Mouse (Mus musculus): Measurements from ENCODE around the gene Nhlrc4. TPM values are rescaled to one million over a fixed set of nuclear protein-coding genes. Genes with fewer than 3 reads are reported as not detected.

The Nhlrc4 gene
- polyA plus RNA-seq, 1 experiment from 2014 or later: 5.0 TPM

DNA sequence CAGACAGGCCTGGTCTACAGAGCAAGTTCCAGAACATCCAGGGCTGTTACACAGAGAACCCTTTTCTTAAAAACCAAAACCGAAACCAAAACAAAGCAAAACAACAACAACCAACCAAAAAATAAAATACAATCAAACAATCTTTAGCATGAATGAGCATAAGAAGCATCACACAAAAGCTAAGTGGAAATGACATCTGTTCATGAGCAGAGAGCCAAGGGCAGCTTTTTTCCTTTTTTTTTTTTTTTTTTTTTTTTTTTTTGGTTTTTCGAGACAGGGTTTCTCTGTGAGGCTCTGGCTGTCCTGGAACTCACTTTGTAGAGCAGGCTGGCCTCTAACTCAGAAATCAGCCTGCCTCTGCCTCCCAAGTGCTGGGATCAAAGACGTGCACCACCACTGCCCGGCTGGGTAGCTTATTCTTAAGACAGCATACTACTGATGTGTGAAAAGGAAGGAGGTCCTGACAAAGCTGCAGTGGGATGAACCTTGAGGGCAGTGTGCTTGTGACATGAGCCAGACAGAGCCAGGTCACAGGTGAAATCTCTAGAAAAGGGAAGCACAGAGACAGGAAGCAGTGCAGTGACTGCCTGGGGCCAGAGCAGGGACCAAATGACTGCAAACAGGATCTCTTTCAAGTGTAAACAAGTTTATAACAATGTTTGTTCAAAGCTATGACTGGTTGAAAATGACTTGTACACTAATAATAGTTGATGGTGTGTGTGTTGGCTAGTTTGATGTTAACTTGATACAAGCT, 26.4 kb upstream of the Nhlrc4 start:
- H3K4me2 ChIP-seq: no peak overlapping the region

DNA sequence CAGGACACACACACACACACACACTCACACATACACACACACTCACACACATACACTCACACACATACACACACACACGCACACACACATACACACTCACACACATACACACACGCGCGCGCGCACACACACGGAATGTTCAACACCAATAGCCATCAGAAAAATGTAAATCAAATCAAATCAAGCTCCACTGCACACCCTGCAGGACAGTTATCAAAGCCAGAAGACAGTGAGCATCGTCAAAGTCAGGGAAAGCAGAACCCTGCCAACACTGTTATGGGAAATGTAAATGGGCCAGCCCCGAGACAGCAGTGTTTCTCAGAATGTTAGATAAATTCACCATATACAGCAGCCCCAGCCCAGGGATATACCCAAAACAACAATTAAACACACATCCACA, 25.7 kb upstream of the Nhlrc4 start:
- 0 out of 2 replicates have a peak overlapping the region, but pooled peaks have one; percentile 3 for H3K9ac ChIP-seq

More for the DNA sequence above, 26.4 kb upstream of the Nhlrc4 start:
- WGBS (ENCODE audit: insufficient replicate concordance): 75% methylated on average over 4 of the region's 4 CpGs
- H3K36me3 ChIP-seq: peaks cover 25% of the 10 kb centered on the region
- ATAC-seq: no peak
- H3K4me1 ChIP-seq: peaks cover 55% of the 10 kb centered on the region
- no peak overlapping the region for H3K4me3 ChIP-seq
- H3K9me3 ChIP-seq (replicated peaks): no peaks in the 10 kb centered on the region
- peak overlapping the region; percentile 66 for H3K27ac ChIP-seq
- no peaks in the 10 kb centered on the region for H3K27me3 ChIP-seq (replicated peaks)
- H3K9ac ChIP-seq: 0 out of 2 replicates have a peak overlapping the region, but pooled peaks have one; percentile 3

DNA sequence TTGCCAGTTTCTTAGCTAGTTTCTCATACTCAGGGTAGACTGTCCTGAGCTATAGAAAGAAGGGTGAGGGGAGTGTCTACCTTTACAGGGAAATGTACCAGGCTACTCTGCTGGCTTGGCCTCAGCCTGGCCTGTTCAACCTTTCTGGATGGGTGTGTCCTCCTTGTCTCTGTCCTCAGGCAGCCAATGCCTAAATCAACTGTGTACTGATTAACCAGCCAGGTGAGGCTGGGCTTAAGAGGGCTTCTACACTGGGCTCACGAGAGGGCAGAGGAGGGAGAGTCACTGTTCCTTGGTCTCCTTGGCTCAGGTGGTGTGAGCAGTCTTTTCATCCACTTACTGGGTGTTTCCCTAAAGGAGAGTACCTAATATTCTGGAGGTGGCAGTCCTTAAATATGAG, 23.4 kb upstream of the Nhlrc4 start:
- Histone ChIP-seq H3K36me3 (peaks cover 40% of the 10 kb centered on the region), H3K27ac (peak overlapping the region; percentile 5), H3K9ac (no peak overlapping the region), H3K27me3 (replicated peaks) (no peaks in the 10 kb centered on the region), H3K4me3 (no peak overlapping the region), H3K9me3 (replicated peaks) (no peaks in the 10 kb centered on the region), H3K4me1 (peaks cover 68% of the 10 kb centered on the region), H3K4me2 (peak overlapping the region; percentile 8; the same call in 1 of the 2 replicates)
- 41% methylated on average over 1 of the region's 1 CpGs for WGBS (ENCODE audit: insufficient replicate concordance)
- ATAC-seq: peak; percentile 76

More for the DNA sequence above, 25.7 kb upstream of the Nhlrc4 start:
- ATAC-seq: no peak
- Histone ChIP-seq H3K4me2 (no peak overlapping the region), H3K9me3 (replicated peaks) (no peaks in the 10 kb centered on the region), H3K36me3 (peaks cover 27% of the 10 kb centered on the region), H3K4me1 (peaks cover 54% of the 10 kb centered on the region), H3K27me3 (replicated peaks) (no peaks in the 10 kb centered on the region), H3K27ac (peak overlapping the region; percentile 1; the same call in 1 of the 2 replicates), H3K4me3 (no peak overlapping the region)
- WGBS (ENCODE audit: insufficient replicate concordance): 88% methylated on average over 9 of the region's 9 CpGs

DNA sequence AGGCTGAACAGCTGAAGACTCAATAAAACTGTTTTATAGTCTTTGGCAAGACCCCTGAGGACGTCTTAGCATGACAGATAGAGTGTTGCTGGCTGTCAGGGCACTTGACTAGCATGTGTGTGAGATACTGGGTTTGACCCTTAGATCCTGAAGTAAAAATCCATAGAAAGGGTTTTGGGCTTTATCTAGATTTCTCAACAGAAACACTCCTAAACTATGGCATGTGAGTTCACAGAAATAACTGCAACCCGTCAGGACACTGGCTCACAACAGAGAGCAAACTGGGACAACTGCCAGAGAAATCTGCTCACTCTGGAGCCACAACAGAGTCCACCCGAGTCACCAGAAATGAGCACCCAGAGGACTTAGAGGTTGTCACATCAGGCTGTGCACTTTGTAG, 22.9 kb upstream of the Nhlrc4 start:
- no peaks in the 10 kb centered on the region for H3K27me3 ChIP-seq (replicated peaks)
- H3K27ac ChIP-seq: peak overlapping the region; percentile 5
- no peaks in the 10 kb centered on the region for H3K9me3 ChIP-seq (replicated peaks)
- no peak overlapping the region; the same call in 1 of the 2 replicates for H3K4me2 ChIP-seq
- 60% methylated on average over 3 of the region's 3 CpGs for WGBS (ENCODE audit: insufficient replicate concordance)
- H3K36me3 ChIP-seq: peaks cover 40% of the 10 kb centered on the region
- H3K4me3 ChIP-seq: no peak overlapping the region
- no peak for ATAC-seq
- H3K4me1 ChIP-seq: peaks cover 68% of the 10 kb centered on the region
- no peak overlapping the region for H3K9ac ChIP-seq

DNA sequence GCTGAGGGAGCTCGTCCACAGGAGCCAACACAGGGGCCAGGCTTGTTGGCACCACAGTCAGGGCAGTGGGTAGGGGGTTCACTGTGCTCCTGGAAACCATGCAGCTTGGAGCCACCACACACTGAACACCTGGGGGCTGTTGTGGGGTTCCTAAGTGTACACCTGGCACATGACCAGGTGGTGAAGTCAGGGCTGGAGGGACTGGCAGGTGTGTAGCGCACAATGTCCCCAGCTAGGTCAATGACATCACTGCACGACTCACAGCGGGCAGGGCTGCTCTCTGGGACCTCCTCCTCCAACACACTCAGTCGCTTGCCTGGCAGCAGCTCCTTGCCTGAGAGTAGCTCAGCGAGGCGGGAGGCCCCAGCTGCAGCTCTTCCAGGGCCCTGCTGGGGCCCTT, 19.5 kb upstream of the Nhlrc4 start:
- Histone ChIP-seq H3K4me3 (no peak overlapping the region), H3K36me3 (peaks cover 58% of the 10 kb centered on the region), H3K4me2 (peak overlapping the region; percentile 66; the same call in 1 of the 2 replicates), H3K27ac (peak overlapping the region; percentile 94), H3K9ac (peak overlapping the region; percentile 65; the same call in 1 of the 2 replicates), H3K27me3 (replicated peaks) (no peaks in the 10 kb centered on the region), H3K9me3 (replicated peaks) (no peaks in the 10 kb centered on the region), H3K4me1 (peaks cover 82% of the 10 kb centered on the region)
- ATAC-seq: no peak
- 82% methylated on average over 7 of the region's 7 CpGs for WGBS (ENCODE audit: insufficient replicate concordance)

DNA sequence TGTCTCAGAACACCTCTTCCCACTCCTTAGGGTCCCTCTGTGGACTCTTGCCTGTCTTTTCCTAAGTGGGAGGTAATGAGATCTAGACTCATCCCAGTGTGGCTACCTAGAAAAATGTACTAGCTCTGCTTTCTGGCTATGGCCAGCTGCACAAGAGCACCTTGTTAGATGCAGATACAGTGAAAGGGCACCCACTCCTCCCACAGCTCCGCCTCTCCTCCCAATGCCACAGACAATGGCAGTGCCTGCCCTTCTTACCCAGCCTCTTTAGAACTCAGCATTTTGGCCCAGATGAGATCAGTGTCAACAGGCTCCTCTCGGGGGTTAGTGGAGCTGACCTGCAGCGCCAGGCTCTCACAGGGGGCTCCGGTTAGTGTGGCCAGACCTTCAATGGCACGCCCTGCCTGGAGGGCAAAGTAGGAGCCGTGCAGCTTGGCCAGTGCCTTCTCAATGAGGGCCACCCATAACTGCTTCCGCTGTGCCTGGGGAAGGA, 17.7 kb upstream of the Nhlrc4 start:
- Histone ChIP-seq H3K9me3 (replicated peaks) (no peaks in the 10 kb centered on the region), H3K4me2 (peak overlapping the region; percentile 66), H3K27ac (peak overlapping the region; percentile 94), H3K9ac (peak overlapping the region; percentile 65), H3K27me3 (replicated peaks) (no peaks in the 10 kb centered on the region), H3K4me3 (peak overlapping the region; percentile 49), H3K36me3 (peaks cover 75% of the 10 kb centered on the region), H3K4me1 (peaks cover 65% of the 10 kb centered on the region)
- no peak for ATAC-seq
- WGBS (ENCODE audit: insufficient replicate concordance): 81% methylated on average over 7 of the region's 7 CpGs

DNA sequence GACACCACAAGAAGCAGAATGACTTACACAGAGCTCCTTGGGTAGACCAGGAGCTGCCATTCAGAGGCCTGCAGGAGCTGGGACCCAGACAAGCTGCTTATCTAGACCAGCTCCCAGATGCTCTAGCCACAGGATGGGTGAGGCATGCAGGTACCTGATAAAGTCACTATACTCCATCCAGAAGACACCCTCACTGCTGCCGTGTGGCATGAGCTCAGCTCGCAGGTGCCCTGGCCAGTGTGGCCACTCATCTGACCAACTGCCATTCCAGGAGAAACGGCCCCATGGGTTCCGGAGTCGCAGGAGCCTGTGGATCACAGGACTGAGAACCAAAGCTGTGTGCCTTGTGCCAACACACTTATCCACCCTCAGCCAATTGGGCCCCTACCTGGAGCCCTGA, 16.8 kb upstream of the Nhlrc4 start:
- peak overlapping the region; percentile 94 for H3K27ac ChIP-seq
- peak overlapping the region; percentile 49 for H3K4me3 ChIP-seq
- ATAC-seq: peak; percentile 98
- 40% methylated on average over 5 of the region's 5 CpGs for WGBS (ENCODE audit: insufficient replicate concordance)
- no peaks in the 10 kb centered on the region for H3K27me3 ChIP-seq (replicated peaks)
- H3K36me3 ChIP-seq: peaks cover 77% of the 10 kb centered on the region
- H3K9me3 ChIP-seq (replicated peaks): no peaks in the 10 kb centered on the region
- peaks cover 59% of the 10 kb centered on the region for H3K4me1 ChIP-seq
- H3K4me2 ChIP-seq: peak overlapping the region; percentile 66
- H3K9ac ChIP-seq: peak overlapping the region; percentile 65

DNA sequence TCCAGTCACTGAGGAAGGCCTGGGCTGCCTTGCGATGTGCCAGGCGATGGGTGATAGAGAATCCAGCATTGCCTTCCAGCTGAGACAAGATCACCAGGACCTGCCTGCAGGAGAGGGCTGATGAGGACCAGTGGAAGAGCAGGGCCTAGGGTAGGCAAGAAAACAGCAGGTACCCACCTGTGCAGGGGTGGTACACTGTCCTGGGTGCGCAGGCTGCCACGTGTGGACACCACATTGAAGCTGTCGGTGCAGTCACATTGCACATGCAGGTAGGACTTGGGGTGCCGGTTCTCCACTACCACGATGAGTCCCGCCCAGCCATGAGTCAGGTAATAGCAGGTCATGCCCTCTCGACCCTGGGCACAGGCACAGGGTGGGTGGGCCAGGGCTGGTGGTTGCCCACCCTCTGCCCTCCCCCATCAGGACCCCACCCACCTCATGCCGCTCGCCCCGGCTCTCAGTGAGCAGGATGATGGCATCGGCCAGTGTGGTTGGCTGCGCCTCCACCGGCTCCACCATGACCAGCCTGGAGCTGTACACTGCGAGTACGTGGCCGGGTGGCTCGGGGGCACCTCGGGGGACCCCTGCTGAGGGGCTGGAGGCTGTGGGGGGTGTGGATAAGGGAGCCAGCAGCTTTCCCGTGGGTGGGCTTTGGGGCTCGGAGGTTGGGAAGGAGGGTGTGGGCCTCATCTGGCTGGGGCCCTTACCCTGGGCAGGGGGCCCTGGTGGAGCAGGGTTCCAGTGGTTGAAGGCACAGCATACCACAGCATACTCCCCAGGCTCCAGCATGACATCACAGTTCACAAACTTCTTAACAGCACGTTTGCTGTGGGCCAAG, 15.1 kb upstream of the Nhlrc4 start:
- 88% methylated on average over 23 of the region's 23 CpGs for WGBS (ENCODE audit: insufficient replicate concordance)
- Histone ChIP-seq H3K36me3 (peaks cover 68% of the 10 kb centered on the region), H3K4me2 (no peak overlapping the region; the same call in 1 of the 2 replicates), H3K9me3 (replicated peaks) (no peaks in the 10 kb centered on the region), H3K27ac (peak overlapping the region; percentile 94), H3K9ac (peak overlapping the region; percentile 65), H3K4me3 (no peak overlapping the region), H3K27me3 (replicated peaks) (peaks cover 1% of the 10 kb centered on the region; the same call in 1 of the 2 replicates), H3K4me1 (peaks cover 63% of the 10 kb centered on the region)
- no peak for ATAC-seq

DNA sequence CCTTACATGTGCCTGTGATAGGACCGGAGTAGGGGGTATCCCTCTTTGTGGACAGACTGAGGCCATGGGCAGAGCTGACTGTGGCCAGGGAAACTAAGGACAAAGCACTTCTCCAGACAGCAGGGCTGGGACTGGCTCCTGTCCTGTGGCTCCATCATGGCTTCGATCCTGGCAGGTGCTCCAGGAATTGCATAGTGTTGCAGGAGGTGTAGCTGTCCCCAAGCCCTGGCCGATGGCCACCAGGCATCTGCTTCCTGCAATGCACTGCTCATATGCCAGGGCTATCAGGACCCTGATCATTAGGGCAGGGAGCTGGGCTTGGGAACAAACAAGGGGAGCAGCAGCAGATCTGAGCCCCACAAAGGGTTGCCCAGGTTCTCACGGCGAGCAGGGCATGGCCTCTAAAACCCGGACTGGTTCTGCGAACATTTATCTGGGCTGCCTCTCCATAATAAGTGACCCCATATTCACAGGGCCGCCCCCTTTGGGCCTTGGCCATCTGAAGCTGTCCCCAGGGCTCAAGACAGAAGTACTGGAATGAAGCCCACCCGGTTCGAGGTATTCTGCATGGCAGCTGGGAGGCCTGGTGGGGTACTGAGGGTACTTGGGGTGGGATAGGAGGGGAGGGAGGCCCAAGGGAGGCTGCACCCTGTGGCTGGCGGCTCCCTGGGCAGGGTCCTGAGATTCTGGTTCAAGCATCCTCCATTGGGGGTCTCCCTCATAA, 14.2 kb upstream of the Nhlrc4 start:
- ATAC-seq: no peak
- H3K4me1 ChIP-seq: peaks cover 57% of the 10 kb centered on the region

DNA sequence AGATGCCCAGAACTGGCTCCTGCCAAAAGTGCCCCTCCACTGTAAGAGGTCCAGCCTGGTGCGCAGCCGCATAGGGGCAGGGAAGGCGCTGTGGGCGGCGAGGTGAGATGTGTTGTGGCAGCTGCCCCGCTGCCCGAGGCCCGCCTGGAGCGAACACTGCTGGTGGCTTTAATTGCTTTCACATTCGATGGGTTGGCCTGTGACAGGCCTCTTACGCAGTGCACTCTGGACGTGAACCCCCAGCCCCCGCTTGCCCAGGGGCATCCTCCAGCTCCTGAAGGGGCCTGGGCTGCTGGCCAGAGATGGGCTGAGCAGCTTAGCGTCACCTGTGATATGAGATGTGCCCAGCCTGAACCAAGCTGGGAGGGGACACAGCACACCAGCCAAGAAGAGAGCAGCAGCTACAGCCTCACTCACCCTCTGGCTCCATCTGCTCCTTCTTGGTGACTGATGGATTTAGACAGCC, 12.9 kb upstream of the Nhlrc4 start:
- H3K4me3 ChIP-seq: no peak overlapping the region
- no peak overlapping the region for H3K4me2 ChIP-seq
- H3K9ac ChIP-seq: no peak overlapping the region
- ATAC-seq: no peak
- 97% methylated on average over 14 of the region's 14 CpGs for WGBS (ENCODE audit: insufficient replicate concordance)
- H3K27ac ChIP-seq: peak overlapping the region; percentile 53; the same call in 1 of the 2 replicates
- H3K36me3 ChIP-seq: peaks cover 46% of the 10 kb centered on the region
- H3K9me3 ChIP-seq (replicated peaks): no peaks in the 10 kb centered on the region
- H3K27me3 ChIP-seq (replicated peaks): peaks cover 23% of the 10 kb centered on the region
- peaks cover 44% of the 10 kb centered on the region for H3K4me1 ChIP-seq

More for the DNA sequence above, 14.2 kb upstream of the Nhlrc4 start:
- Histone ChIP-seq H3K4me3 (no peak overlapping the region), H3K9ac (no peak overlapping the region), H3K9me3 (replicated peaks) (no peaks in the 10 kb centered on the region), H3K4me2 (no peak overlapping the region), H3K27ac (peak overlapping the region; percentile 53), H3K36me3 (peaks cover 59% of the 10 kb centered on the region), H3K27me3 (replicated peaks) (peaks cover 10% of the 10 kb centered on the region)
- 92% methylated on average over 11 of the region's 11 CpGs for WGBS (ENCODE audit: insufficient replicate concordance)

DNA sequence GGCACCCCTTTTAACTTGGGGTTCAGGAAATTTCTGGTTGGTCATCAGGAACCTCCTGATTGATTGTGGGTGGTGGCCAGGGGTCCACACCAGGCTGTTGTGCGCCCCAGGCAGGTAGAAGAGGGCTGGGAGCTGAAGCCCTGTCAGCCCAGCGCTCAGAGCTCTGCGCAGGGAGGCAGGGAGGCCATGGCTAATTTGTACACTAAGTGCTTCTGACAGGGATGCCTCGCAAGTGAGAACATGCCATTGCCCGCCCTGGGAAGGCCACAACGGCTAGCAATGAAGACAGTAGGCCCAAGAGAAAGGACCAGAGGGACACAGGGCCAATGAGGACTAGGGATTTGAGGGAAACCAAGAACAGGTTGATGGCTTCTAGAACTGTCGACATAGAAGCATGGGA, 11.9 kb upstream of the Nhlrc4 start:
- WGBS (ENCODE audit: insufficient replicate concordance): 87% methylated on average over 7 of the region's 7 CpGs
- 0 out of 2 replicates have a peak overlapping the region, but pooled peaks have one; percentile 23 for H3K27ac ChIP-seq

More for the DNA sequence above, 11.9 kb upstream of the Nhlrc4 start:
- H3K27me3 ChIP-seq (replicated peaks): peaks cover 33% of the 10 kb centered on the region
- H3K36me3 ChIP-seq: peaks cover 38% of the 10 kb centered on the region
- no peak overlapping the region for H3K9ac ChIP-seq
- H3K4me3 ChIP-seq: no peak overlapping the region
- no peak overlapping the region for H3K4me2 ChIP-seq
- no peaks in the 10 kb centered on the region for H3K9me3 ChIP-seq (replicated peaks)
- no peak for ATAC-seq
- H3K4me1 ChIP-seq: peaks cover 44% of the 10 kb centered on the region

Measured in liver, embryonic 12.5 days (tissue).